Mouse (Mus musculus) heart, adult 9 months (tissue): ENCODE results near the gene Ldha.
"Not testable (repeated sequence)": the region's sequence is repeated elsewhere in the genome, so short reads cannot be mapped to it uniquely, and the experiment has no call there.

Experiments
- DNase-seq, 2 experiments: peaks; one replicate each; pipeline ENCODE4 v3.0.0; 2022; ENCODE audit warnings: low spot score in 2 of 2

Ldha gene

DNA sequence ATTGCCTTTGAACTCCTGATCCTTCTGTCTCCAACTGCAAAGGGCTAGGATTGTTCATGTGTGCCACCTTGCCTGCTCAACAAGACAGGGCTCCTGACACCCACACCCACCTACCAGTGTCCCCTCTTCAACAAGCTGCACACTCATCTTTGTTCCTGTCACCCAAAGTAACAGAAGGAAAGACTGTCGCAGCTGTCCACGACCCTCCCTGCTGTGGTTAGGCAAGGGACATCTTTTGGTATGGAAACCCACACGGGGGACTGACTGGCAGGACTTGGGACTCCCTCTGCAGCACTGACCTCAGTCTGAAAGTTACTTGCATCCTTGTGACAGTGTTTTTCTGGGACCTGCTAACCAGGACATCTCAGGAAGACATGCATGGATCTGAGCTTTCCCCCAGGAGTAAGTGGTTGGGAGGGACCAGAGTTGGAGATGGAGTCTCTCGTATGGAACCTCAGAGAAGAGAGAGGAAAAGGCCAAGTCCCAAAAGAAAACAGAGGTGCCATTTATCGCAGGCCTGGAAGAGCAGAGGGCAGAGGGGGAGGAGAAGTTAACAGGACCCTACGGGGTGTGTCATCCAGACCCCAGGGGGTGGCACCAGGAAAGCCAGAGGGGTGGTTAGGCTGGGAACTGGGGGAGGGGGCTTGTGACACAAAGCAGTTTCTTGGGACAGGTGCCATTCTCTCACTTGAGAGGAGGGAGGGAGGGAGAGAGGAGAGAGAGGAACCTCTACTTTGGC lies at the start of gene Ldha:
Gene Ldha (plus strand): TSS at position 689 of the 739 bp plus-strand sequence.
- no peak for DNase-seq

DNA sequence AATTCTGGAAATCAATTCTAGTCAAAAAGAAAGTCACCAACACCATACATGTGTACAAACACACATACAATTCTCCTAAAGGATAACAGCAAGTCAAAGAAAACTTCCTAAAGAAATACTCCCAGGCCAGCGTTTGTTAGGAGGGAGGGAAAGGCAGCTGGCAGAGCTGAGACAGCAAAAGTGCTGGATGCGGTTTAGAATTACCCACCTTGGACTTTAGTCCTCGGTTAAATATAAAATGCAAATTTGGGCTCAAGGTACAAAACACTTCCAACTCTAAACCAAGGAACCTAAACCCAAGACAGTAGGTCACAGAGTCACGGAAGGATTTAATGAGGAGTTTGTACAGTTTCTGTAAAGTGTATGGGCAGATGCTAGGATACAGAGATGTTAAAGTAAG lies 47.4 kb upstream of the Ldha start:
- no peak for DNase-seq

DNA sequence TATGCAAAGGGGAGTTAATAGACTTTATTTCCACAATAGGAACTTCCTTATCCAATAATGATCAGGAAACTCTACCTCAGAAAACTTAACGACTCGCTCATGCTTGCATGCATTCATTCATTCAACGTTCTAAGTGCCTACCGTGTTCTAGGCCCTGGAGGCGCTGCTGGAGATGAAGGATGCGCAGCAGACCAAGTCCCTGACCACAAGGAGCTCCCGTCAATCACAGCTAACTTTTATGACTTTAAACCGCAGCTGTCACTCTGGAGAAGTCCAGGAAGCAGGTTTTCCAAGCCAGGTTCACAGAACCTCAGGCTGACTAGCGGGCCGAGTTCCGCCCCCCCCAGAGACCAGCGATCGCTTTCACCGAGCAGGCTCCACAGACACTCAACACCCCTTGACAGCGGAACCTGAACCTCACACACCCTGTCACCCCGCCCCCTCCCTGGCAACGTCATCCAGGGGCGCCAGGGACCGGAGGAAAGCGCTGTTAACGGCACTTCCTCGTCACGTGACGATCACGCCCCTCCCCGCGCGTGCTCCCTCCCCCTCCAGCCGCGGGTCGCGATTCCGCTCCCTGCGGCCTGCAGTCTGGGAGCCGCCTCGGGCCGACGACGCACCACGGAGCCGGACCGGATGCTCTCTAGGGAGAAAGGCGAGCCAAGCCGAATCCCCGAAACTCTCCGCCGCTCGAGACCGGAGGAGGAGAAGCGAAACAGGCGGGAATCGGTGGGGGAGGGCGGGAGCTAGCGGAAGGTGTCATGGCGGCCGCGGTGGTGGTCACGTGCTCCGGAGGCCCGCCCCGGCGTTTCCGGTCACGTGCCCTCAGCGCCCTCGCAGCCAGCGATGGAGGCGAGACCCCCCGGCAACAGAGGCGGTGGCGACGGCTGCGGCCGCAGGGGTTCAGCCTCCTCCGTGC lies 45.7 kb upstream of the Ldha start, which contains the start of the genes Hps5 and Gtf2h1:
Gene Hps5 (minus strand): TSS at position 778 of the 919 bp plus-strand sequence.
Gene Gtf2h1 (plus strand): TSS at position 817 of the 919 bp plus-strand sequence.
- peak; percentile 96 to 97 for DNase-seq

DNA sequence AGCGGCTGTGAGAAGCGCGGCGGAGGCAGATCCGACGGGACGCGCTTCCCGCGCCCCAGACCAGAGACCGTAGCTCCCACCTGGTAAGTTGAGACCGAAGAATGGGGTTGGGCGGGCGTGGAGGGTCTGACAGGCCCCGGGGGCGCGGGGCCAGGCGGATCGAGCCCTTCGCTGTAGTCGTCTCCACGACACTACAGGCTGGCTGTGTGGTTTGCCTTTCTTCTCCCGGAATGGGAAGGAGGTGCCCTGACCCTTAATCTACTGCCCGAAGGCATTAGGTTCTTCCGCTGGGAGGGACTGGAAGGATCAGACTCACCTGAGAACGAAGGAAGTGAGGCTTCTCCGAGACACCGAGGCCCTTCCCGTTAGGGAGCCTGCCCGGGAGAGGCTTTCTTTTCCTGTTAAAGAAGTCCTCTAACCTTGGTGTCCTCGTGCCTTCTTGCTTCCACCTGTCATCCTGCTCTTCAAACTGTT lies 45.0 kb upstream of the Ldha start:
- no peak for DNase-seq

DNA sequence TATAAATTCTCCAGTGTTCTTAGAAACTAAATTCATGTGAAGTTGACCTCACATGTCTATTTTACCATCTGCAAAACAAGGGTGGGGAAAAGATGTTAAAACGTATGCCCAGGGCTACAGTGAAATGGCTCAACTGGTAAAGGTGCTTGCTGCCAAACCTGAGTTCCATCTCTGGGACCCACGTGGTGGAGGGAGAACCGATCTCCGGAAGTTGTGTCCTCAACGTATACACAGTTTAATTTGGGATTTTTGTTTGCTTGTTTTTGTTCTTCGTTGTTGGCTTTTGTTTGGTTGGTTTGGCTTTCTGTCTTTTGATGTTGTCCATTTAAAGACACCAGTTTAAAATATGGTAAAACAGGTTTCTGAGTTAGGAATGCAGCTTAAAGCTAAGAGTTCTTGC lies 44.5 kb upstream of the Ldha start:
- no peak for DNase-seq

DNA sequence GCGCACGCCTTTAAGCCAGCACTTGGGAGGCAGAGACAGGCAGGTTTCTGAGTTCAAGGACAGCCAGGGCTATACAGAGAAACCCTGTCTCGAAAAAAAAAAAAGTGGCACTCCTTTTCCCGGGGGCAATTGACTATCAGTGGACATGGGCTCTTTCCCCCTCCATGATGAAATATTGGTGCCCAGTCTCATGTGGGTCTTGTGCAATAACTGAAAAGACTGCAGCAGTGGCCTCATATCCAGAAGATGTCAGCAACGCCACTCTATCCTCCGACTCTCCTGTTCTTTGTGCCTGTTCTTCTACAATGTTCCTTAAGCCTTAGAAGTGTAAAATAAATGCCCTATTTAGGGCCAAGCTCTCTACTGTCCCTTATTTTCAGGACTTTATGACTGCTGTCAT lies 30.9 kb upstream of the Ldha start:
- no peak for DNase-seq

DNA sequence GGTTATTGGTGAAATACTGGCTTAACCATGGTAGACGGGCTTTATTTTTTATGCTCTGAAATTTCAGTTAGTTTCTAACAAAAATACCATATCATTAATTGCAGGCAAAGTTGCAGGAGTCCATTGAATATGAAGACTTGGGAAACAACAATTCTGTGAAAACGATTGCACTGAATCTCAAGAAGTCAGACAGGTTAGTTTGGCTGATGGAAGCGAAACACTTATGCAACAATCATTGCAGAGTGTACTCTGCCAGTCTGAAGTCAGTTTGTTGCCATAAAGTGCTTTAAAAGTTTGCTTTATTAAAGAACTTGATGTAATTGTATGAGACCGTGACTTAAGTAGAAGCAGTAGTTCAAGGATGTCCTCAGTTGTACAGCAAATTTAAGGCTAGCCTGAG lies 27.3 kb upstream of the Ldha start:
- DNase-seq = no peak

DNA sequence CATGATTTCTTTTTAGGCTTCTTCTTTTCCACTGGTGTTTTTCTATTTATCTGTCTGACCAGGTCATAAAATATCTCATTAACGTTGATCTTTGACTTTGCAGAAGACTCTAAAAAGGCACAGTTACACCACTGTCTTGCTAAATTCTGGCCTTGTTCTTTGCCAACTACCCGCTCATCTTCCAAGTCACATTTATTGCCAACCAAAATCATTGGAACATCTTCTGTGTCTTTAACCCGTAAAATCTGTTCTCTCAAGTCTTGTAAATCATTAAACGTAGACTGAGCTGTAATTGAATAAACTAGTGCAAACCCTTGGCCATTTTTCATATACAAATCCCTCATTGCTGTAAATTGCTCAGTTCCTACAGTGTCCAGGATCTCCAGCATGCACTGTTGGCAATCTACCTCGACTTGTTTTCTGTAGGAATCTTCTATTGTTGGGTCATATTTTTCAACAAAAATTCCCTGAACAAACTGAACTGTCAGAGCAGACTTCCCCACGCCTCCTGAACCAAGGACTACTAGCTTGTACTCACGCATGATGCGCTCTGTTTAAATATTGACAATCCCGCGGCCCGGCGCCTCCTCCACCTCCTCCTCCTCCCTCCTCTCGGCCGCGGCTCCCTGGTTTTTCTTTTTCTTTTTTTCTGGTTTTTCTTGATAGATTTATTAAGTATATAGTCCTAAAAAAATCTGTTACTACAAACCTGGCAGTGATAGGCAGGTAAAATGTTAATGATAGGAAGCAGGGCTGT lies 20.2 kb upstream of the Ldha start:
- not testable (repeated sequence) for DNase-seq

DNA sequence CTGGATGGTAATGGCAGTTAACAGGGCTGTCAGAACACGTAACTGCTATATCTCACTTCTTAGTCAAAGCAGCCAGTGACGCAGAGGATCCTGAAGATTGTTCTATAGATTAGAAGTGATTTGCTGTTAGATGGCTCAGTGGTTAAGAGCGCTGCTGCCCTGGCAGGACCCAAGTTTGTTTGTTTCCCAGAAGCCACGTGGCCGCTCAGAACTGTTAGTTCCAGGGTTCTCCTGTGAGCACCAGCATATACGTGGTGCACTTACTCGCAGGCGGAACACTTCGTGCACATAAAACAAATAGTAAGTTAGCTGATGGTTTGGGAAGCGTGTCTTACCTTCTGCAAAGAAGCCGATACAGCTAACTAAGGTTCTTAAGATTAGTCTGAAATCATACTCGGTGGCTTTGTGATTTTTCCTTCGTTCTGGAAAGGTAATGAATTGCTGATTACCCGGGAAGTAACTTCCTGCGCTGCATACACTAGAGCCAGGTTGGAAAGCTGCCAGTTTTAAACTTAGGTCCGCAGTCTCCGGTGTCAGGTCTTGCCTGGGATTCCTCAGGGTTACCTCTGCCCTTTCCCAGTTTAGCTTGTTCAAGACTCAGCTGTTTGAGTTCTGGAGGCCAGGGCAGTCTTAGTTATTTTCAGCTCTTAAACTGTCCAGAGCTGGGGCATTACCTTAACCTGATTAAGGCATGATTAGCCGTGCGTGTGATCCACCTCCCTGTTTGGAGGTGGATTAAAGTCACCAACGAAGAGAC lies 14.1 kb upstream of the Ldha start:
- DNase-seq = no peak

DNA sequence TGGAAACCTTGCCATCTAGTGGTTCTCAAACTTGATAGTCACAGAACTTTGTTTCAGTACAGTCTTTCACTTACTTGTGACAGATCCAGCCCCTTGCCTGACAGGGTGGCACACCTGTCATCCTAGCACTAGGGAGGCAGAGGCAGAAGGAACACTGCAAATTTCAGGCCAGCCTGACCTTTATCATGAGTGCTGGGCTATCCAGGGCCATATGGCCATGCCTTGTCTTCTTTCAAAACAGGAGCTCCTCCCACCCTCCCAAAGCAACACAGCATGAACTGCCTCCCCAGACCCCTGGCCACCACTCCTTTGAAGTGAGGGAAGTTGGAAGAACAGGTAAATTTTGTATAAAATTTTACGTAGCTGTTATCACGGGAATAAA lies 13.5 kb upstream of the Ldha start:
- no peak for DNase-seq

DNA sequence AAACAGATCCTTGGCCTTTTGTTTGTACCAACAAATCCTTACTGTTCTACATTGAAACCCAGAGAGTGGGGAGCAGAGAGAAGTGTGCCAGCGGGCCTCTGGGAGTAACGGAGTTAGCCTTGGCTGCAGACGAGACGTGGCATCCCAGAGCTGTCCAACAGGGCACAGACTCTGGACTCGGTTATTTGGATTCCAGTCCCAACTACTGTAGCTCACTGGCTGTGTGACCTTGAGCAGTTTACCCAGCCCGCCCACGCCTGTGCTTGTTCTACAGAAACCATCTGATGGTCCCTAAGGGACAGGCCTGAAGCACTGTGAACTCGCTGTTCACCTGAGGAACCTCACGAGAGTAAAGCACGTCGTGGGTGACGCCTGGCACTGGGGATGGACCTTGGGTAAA lies 11.4 kb upstream of the Ldha start:
- no peak for DNase-seq

DNA sequence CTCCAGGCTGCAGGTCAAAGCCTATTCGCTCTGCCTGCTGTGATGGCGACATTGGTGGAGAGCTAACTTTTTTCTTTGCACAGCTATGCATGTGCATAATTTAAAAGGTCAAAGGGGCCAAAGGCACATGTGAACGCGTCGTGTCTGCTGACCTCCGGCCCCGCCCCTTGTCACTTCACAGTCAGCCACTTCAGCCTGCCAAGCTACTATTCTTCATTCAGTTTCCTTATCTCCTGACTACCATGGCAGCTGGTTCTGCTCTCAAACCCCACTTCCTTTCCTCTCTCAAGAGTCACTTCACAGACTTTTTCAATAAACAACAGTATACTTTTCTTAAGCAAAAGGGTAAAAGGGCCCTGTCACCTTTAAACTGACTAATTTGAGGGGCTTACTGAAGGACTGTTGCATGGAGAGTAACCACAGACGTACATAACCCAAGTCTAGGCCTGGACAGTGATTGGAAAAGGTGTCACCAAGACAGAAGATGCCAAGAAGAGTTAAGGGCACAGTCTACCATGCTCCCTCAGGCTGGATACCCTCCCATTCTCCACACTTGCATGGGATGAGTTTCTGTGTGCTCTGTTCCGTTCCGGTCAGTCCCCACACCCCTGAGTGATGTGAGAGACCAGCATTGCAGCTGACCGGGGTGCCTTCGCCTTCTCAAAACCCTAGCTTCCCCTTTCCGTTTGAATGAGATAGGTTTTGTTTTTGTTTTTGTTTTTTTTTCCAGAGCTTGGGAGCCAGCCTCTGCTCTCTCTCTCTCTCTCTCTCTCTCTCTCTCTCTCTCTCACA lies 10.3 kb upstream of the Ldha start:
- no peak for DNase-seq

DNA sequence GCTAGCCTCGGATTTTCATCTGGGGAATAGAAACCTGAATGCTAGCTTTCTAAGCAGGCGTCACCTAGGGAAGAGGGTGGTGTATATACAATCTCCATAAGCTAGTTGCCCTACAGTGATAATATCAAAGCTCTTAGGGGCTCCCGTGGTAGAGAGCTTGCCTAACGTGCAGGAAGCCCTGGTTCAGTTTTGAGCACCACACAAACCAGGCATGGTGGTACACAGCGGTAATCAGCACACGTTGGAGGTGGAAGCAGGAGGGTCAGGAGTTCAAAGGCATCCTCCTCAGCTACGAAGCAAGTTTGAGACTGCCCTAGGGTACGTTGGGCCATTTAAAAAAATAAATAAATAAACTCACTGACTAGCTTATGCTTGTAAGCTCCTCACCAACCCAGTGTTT lies 9.6 kb upstream of the Ldha start:
- no peak for DNase-seq

DNA sequence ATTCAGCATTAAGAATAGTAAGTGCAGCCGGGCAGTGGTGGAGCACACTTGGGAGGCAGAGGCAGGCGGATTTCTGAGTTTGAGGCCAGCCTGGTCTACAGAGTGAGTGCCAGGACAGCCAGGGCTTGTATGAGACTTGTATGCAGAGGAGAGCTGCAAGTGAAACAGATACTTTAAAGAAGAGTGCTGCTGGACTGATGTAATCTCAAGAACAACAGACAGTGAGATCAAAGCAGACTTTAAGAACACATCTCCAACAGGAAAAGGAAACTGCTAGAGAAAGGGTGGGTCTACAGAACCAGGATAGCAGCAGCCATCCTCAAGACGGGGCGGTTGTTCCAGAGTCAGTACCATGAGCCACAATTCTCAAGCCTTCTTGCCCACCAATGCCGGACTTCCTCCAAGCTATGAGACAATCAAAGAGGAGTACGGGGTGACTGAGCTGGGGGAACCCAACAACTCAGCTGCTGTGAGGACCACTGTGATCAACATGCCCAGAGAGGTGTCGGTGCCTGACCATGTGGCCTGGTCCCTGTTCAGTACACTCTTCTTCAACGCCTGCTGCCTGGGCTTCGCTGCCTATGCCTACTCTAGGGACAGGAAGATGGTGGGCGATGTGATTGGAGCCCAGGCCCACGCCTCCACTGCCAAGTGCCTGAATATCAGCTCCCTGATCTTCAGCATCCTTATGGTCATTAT lies 9.0 kb upstream of the Ldha start:
- DNase-seq = not testable (repeated sequence)

DNA sequence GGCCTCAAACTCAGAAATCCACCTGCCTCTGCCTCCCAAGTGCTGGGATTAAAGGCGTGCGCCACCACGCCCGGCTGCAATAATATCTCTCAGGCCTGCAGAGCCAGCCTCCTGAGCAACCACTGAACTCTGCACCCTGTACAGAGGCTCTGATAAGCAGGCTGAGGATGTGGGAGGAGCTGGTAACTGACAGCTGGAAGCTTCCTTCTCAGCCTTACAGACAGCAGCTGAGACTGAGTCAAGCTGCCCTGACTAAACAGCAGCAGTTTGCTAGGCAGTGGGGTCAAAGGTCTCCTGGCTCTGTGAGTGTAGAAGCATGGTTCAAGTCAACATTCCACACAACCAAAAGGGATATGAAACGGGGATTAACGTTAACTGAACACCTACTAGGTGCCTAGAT lies 8.0 kb upstream of the Ldha start:
- peak; percentile 39 to 48 for DNase-seq

DNA sequence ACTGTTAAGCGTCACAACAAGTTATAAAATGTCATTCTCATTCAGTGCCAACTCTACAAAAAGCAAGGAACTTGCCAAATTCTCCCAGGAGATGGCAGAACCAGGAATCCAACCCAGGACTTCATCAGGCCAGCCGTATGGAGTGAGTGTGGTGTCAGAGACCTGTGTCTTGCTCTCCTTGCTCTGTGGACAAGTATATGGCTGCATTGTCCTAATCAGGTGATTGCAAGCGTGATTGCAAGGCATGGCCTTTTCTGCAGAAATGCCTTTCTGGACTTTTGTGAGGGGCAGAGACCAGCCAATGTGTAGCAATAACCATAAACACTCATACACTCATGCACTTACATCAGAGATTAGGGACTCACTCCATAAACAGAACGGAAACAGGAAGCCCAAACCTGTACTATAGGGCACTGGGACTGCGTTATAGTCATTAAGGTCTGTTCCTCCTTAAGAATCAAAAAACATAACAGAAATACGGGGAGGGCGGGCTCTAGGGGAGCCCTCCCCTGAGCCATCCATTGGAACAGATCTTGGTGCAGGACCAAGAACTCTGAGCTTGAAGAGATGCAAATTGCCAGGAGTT lies 7.5 kb upstream of the Ldha start:
- no peak for DNase-seq

DNA sequence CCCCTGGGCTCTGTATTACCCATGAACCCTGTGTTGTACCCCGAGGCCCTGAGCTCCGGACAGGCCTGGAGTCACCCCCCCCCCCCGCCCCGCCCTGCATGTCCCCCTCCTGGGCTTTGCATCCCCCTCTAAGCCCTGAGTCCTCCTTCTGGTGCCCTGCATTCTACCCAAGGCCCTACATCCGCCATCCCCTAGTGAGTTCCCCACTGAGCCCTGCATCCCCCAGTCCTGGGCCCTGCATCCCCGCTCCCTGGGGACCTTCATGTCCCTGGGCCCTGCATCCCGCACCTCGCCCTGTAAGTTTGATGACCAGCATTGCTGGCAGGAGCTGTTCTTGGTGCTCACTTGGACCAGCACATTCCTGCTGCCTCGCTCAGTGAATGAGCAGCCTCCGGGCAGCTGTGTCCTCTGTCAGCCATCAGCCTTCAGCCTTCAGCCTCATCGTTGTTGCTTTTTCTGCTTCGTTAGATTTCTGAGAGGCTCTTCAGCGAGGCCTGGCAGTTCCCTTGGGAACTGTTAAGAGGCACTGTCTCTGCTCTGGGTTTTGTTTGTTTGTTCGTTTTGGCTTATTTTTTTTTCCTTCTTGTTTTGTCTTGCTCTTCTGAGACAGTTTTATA lies 6.2 kb upstream of the Ldha start:
- no peak for DNase-seq

DNA sequence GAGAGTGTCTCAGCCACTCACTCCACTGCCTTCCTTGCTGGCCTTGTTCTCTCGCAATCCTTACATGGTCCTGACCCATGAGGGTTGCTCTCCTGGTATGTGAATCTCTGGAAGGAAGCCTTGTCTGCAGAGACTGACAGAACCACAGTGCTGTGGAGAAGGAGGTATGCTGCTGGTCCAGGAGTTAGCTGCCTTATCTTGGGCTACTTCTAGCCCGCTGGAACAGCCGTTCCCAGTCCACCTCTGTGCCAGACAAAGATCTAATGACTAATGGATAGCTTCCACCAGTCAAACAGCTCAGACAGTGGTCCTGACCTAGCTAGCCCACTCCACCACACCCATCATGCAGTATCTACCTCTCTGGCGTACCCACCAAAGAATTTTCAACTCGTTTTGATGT lies 4.9 kb upstream of the Ldha start:
- no peak for DNase-seq

DNA sequence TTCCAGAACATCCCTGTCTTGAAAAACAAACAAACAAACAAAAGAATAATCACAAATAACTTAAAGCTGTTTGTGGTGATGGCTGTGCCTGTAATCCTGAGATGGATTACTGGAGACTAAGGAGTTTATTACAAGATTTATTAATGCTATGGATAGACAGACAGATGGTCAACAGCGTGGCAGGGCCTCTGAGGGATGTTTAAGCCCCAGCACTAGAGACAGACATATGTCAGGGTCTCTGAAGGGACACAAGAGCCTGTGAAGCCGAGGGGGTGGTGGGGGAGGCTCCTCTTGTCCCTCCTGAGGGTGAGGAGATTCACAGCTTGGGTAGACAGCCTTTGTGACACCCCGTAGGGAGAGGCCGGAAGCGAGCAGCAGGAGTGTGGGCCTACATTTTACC lies 4.2 kb upstream of the Ldha start:
- DNase-seq = no peak
